In genomic region chr6:53906051-53906462, GRCm38 (mm10) we compare ENCODE assay signal across 11 mouse cellular contexts.
DNase-seq lines count a peak whose midpoint lies in the region; ATAC-seq lines count a peak whose summit lies in the region.
"Had no signal": no experiment of that assay in that cellular context is flagged by ENCODE, and none has a peak within 500 bp of the region (broad histone marks: within the 10 kb centered on the region; RNA-seq: fewer than 3 reads in every experiment).

No protein-coding gene starts in this region.

- 38% methylated on average over 1 of the region's 1 CpGs for WGBS in kidney, embryonic 14.5 days
- WGBS in limb, embryonic 10.5 days = 88% methylated on average over 1 of the region's 1 CpGs

- no peak overlapping the region for H3K4me2 ChIP-seq in kidney, embryonic 14.5 days (replicated peaks; ENCODE audit: low read depth, low read length)

- peak overlapping the region; percentile 94 for H3K27ac ChIP-seq in kidney, embryonic 14.5 days (ENCODE audit: low read depth, low read length)
- H3K27ac ChIP-seq in limb, embryonic 10.5 days = peak overlapping the region; percentile 77
- H3K27ac ChIP-seq: left cerebral cortex, adult 2 months; macrophage had no signal

- H3K4me1 ChIP-seq in kidney, embryonic 14.5 days (ENCODE audit: control insufficient read depth, insufficient read depth, low read length) = peaks cover 61% of the 10 kb centered on the region
- H3K4me1 ChIP-seq in limb, embryonic 10.5 days = peaks cover 85% of the 10 kb centered on the region

- no peak overlapping the region for H3K9ac ChIP-seq in kidney, embryonic 14.5 days (ENCODE audit: low read depth, low read length)

- ATAC-seq in kidney, embryonic 14.5 days (ENCODE audit: low FRiP score, low TSS enrichment) = 0 out of 2 replicates have a peak, but pooled peaks have one; percentile 33

- H3K9me3 ChIP-seq in kidney, embryonic 14.5 days (ENCODE audit: control insufficient read depth, low read length) = no peaks in the 10 kb centered on the region
- no peaks in the 10 kb centered on the region for H3K9me3 ChIP-seq in limb, embryonic 10.5 days (replicated peaks)

- H3K36me3 ChIP-seq in kidney, embryonic 14.5 days (ENCODE audit: control insufficient read depth, insufficient read depth, low read length) = no peaks in the 10 kb centered on the region
- H3K36me3 ChIP-seq in limb, embryonic 10.5 days = no peaks in the 10 kb centered on the region

- H3K27me3 ChIP-seq in kidney, embryonic 14.5 days (ENCODE audit: control insufficient read depth, insufficient read depth, low read length) = no peaks in the 10 kb centered on the region
- H3K27me3 ChIP-seq in limb, embryonic 10.5 days (ENCODE audit: low read depth, poor library complexity, severe bottlenecking) = no peaks in the 10 kb centered on the region

- intact Hi-C loops in heart, postnatal 14 days (cut with DNase I) = loop anchor here (5.0 kb wide), 1 partner anchor 46 kb away; no protein-coding TSS in a partner anchor

- H3K4me3 ChIP-seq in kidney, embryonic 14.5 days (ENCODE audit: low read length) = no peak overlapping the region
- no peak overlapping the region for H3K4me3 ChIP-seq in limb, embryonic 10.5 days
- H3K4me3 ChIP-seq: left cerebral cortex, adult 2 months had no signal

- DNase-seq in heart, adult 11 months = peak; percentile 83
- DNase-seq in heart, postnatal 14 days = no peak
- no peak for DNase-seq in kidney, adult 8-10 months
- DNase-seq in limb, embryonic 10.5 days (ENCODE audit: low spot score) = no peak
- DNase-seq in lung, postnatal 14 days = peak; percentile 40
- DNase-seq in gastrocnemius, adult 8-10 months (ENCODE audit: low spot score in 2 of 2) = no peak
- no peak for DNase-seq in embryo, embryonic 10.5 days (ENCODE audit: low spot score)
- DNase-seq: adrenal gland, postnatal 25 days had no signal

Comparison
In these comparisons a context has a peak if more than half of its experiments do, and no peak if none do; other contexts are left out.
1. DNase-seq: peak in heart, adult 11 months (single experiment) and lung, postnatal 14 days (single experiment); none in heart, postnatal 14 days (0 of 2), kidney, adult 8-10 months (0 of 2), limb, embryonic 10.5 days (single experiment), gastrocnemius, adult 8-10 months (0 of 2) and embryo, embryonic 10.5 days (single experiment).